Mouse (Mus musculus) CD4-positive helper T cell, adult 2 months (primary cell): ENCODE measurements around the gene Med17.

ENCODE experiments used
- DNase-seq: peaks from one replicate; pipeline ENCODE4 v3.0.0-alpha.2; 2012; ENCODE audit warnings: low read depth, missing footprints, low spot score

Gene Med17

GRCm38 (mm10) chr9:15237516-15238296, 42.0 kb downstream of the Med17 start:
- no peak for DNase-seq

GRCm38 (mm10) chr9:15235986-15236385, 43.7 kb downstream of the Med17 start:
- no peak for DNase-seq

GRCm38 (mm10) chr9:15233604-15234003, 46.1 kb downstream of the Med17 start:
- no peak for DNase-seq

- no peak for DNase-seq
Measured at GRCm38 (mm10) chr9:15232445-15232844, 47.3 kb downstream of the Med17 start.

GRCm38 (mm10) chr9:15224912-15225311, 54.8 kb downstream of the Med17 start:
- DNase-seq = no peak

GRCm38 (mm10) chr9:15213695-15214094, 66.0 kb downstream of the Med17 start:
- no peak for DNase-seq

GRCm38 (mm10) chr9:15211876-15212275, 67.9 kb downstream of the Med17 start:
- DNase-seq = no peak
